12 mouse cellular contexts compared by ENCODE assay signal in the genomic region with DNA sequence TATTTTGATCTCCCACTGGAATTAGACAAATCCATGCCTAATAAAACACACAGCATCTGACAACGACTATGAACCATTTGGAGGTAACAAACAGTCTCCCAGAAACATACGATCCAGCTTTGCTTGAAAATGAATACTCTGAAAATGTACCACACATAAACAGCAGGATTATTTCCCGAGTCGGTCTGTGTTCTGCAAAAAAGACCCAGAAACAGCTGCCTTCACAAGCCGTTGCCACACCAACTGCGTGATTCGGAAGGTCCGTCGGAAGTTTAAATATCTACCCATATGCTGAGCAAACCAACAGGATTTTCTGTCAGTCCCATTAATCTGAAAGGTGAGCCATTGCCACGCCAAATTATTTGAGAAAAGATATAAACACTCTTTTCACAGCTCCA.
DNase-seq lines count a peak whose midpoint lies in the region; ATAC-seq and TF ChIP-seq lines count a peak whose summit lies in the region.
"Had no signal": no experiment of that assay in that cellular context is flagged by ENCODE, and none has a peak within 500 bp of the region (broad histone marks: within the 10 kb centered on the region; RNA-seq: fewer than 3 reads in every experiment).

No protein-coding gene starts in this region.

- H3K4me1 ChIP-seq in heart, postnatal 0 days (ENCODE audit: control insufficient read depth, insufficient read depth): peaks cover 7% of the 10 kb centered on the region
- peaks cover 11% of the 10 kb centered on the region; the same call in 1 of the 2 replicates for H3K4me1 ChIP-seq in limb, embryonic 11.5 days (ENCODE audit: control insufficient read depth, insufficient read depth, low read length)
- peaks cover 30% of the 10 kb centered on the region for H3K4me1 ChIP-seq in limb, embryonic 10.5 days
- peaks cover 12% of the 10 kb centered on the region for H3K4me1 ChIP-seq in embryonic fibroblast, embryonic 13.5 days (ENCODE audit: control insufficient read depth, insufficient read depth, low read length)
- H3K4me1 ChIP-seq in neural tube, embryonic 15.5 days: peaks cover 13% of the 10 kb centered on the region

- no peak overlapping the region for H3K4me3 ChIP-seq in heart, postnatal 0 days (ENCODE audit: low read depth, low read length)
- no peak overlapping the region for H3K4me3 ChIP-seq in limb, embryonic 11.5 days (ENCODE audit: low read depth, low read length)
- no peak overlapping the region for H3K4me3 ChIP-seq in limb, embryonic 10.5 days
- peak overlapping the region; percentile 37 for H3K4me3 ChIP-seq in embryonic fibroblast, embryonic 13.5 days (ENCODE audit: insufficient read depth, low read length)
- H3K4me3 ChIP-seq in neural tube, embryonic 15.5 days (replicated peaks): peak overlapping the region; percentile 7; the same call in 1 of the 2 replicates

- H3K4me2 ChIP-seq in heart, postnatal 0 days (ENCODE audit: low read depth, low read length): peak overlapping the region; percentile 30; the same call in 1 of the 2 replicates
- no peak overlapping the region for H3K4me2 ChIP-seq in limb, embryonic 11.5 days (ENCODE audit: low read depth, severe bottlenecking)
- H3K4me2 ChIP-seq in neural tube, embryonic 15.5 days: peak overlapping the region; percentile 38

- TF ChIP-seq CTCF in heart, postnatal 0 days (IDR thresholded peaks at IDR 0.05; ENCODE audit: low read depth): no peak
- TF ChIP-seq CTCF in embryonic fibroblast, embryonic 13.5 days (IDR thresholded peaks at IDR 0.05; ENCODE audit: borderline replicate concordance, insufficient read depth, low read length): no peak

- no peaks in the 10 kb centered on the region for H3K27me3 ChIP-seq in heart, postnatal 0 days (ENCODE audit: control insufficient read depth, insufficient read depth, low read length)
- no peaks in the 10 kb centered on the region for H3K27me3 ChIP-seq in limb, embryonic 11.5 days (ENCODE audit: control insufficient read depth, insufficient read depth, low read length)
- no peaks in the 10 kb centered on the region for H3K27me3 ChIP-seq in limb, embryonic 10.5 days (ENCODE audit: low read depth, poor library complexity, severe bottlenecking)
- H3K27me3 ChIP-seq in neural tube, embryonic 15.5 days (replicated peaks): no peaks in the 10 kb centered on the region
- H3K27me3 ChIP-seq: heart, embryonic 15.5 days had no signal

- no peak overlapping the region for H3K27ac ChIP-seq in heart, postnatal 0 days (ENCODE audit: low read depth)
- H3K27ac ChIP-seq in limb, embryonic 11.5 days (replicated peaks; ENCODE audit: low read depth, low read length): no peak overlapping the region
- H3K27ac ChIP-seq in limb, embryonic 10.5 days: no peak overlapping the region
- H3K27ac ChIP-seq in embryonic fibroblast, embryonic 13.5 days (ENCODE audit: insufficient read depth, low read length): peak overlapping the region; percentile 37; the same call in 1 of the 2 replicates
- H3K27ac ChIP-seq in neural tube, embryonic 15.5 days (replicated peaks): peak overlapping the region; percentile 43
- H3K27ac ChIP-seq: heart, embryonic 15.5 days; macrophage had no signal

- intact Hi-C loops in heart, postnatal 14 days (cut with DNase I): no loop called here

- H3K36me3 ChIP-seq in heart, postnatal 0 days (replicated peaks; ENCODE audit: control insufficient read depth, insufficient read depth, low read length): no peaks in the 10 kb centered on the region
- no peaks in the 10 kb centered on the region for H3K36me3 ChIP-seq in limb, embryonic 11.5 days (ENCODE audit: control insufficient read depth, insufficient read depth, low read length)
- H3K36me3 ChIP-seq in limb, embryonic 10.5 days: no peaks in the 10 kb centered on the region
- H3K36me3 ChIP-seq in neural tube, embryonic 15.5 days: no peaks in the 10 kb centered on the region
- H3K36me3 ChIP-seq: heart, embryonic 15.5 days had no signal

- no peak for ATAC-seq in heart, postnatal 0 days (ENCODE audit: insufficient read depth, low read depth)
- ATAC-seq in limb, embryonic 11.5 days (ENCODE audit: insufficient number of reproducible peaks, low FRiP score, low TSS enrichment, low read depth): peak; percentile 23; the same call in 1 of the 2 replicates
- no peak for ATAC-seq in neural tube, embryonic 15.5 days (ENCODE audit: low FRiP score)
- no peak for ATAC-seq in activated CD4-positive, CD25-positive, alpha-beta regulatory T cell, adult 4 months
- ATAC-seq: midbrain, embryonic 16.5 days had no signal

- TF ChIP-seq POLR2A in embryonic fibroblast, embryonic 13.5 days (IDR thresholded peaks at IDR 0.05; ENCODE audit: low read depth, low read length): no peak

- no peak overlapping the region for H3K9ac ChIP-seq in heart, postnatal 0 days (replicated peaks; ENCODE audit: low read depth, low read length)
- H3K9ac ChIP-seq in limb, embryonic 11.5 days (ENCODE audit: low read length): no peak overlapping the region
- no peak overlapping the region for H3K9ac ChIP-seq in neural tube, embryonic 15.5 days (replicated peaks)
- H3K9ac ChIP-seq: heart, embryonic 15.5 days had no signal

- H3K9me3 ChIP-seq in heart, postnatal 0 days (replicated peaks; ENCODE audit: control insufficient read depth, low read length): no peaks in the 10 kb centered on the region
- H3K9me3 ChIP-seq in limb, embryonic 11.5 days (ENCODE audit: control insufficient read depth, low read length): no peaks in the 10 kb centered on the region
- H3K9me3 ChIP-seq in limb, embryonic 10.5 days (replicated peaks): no peaks in the 10 kb centered on the region
- H3K9me3 ChIP-seq in neural tube, embryonic 15.5 days (replicated peaks): 0 out of 2 replicates have a peak, but pooled peaks cover 2% of the 10 kb centered on the region
- H3K9me3 ChIP-seq: heart, embryonic 15.5 days had no signal

- WGBS in heart, postnatal 0 days: 82% methylated on average over 10 of the region's 10 CpGs
- 63% methylated on average over 10 of the region's 10 CpGs for WGBS in limb, embryonic 11.5 days
- 80% methylated on average over 10 of the region's 10 CpGs for WGBS in limb, embryonic 10.5 days
- 53% methylated on average over 10 of the region's 10 CpGs for WGBS in neural tube, embryonic 15.5 days

- DNase-seq in heart, postnatal 0 days (ENCODE audit: low spot score): no peak
- no peak for DNase-seq in heart, postnatal 14 days
- no peak for DNase-seq in limb, embryonic 11.5 days (ENCODE audit: low spot score)
- no peak for DNase-seq in limb, embryonic 10.5 days (ENCODE audit: low spot score)
- DNase-seq in layer of hippocampus, postnatal 36 days: no peak
- DNase-seq: right cerebral cortex, postnatal 25 days had no signal

- no peak for TF ChIP-seq EP300 in heart, postnatal 0 days (IDR thresholded peaks at IDR 0.05; ENCODE audit: low read depth)

Comparison
In these comparisons a context has a peak if more than half of its experiments do, and no peak if none do; other contexts are left out.
1. H3K27ac ChIP-seq: peak in embryonic fibroblast, embryonic 13.5 days (single experiment) and neural tube, embryonic 15.5 days (single experiment); none in heart, postnatal 0 days (single experiment), limb, embryonic 11.5 days (single experiment) and limb, embryonic 10.5 days (single experiment).
2. H3K4me3 ChIP-seq: peak in embryonic fibroblast, embryonic 13.5 days (single experiment) and neural tube, embryonic 15.5 days (single experiment); none in heart, postnatal 0 days (single experiment), limb, embryonic 11.5 days (single experiment) and limb, embryonic 10.5 days (single experiment).